Mouse (Mus musculus): Measurements from ENCODE around the gene C1galt1.

DNA sequence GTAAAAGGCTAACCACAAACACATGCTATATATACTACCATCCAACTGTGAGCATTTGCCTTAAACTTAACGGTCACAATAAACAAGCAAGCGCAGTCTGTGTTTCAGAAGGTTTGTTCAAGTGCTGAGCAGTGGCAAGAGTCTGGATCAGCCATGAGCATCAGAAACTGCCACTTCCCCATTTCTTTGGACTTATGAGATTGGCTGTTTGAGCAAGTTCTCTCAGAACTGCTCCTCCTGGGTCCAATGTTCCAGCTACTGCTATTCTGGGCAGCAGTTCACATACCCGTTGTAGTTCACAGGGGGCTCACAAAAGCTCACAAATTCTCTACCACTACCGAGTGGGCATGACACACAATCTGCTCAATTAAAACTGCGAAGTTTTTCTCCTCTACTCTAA is 28.4 kb upstream of the C1galt1 start:
- TF ChIP-seq CTCF (IDR thresholded peaks at IDR 0.05; ENCODE audit: control insufficient read depth, insufficient read depth, insufficient replicate concordance, low read depth, low read length) = no peak
- no peak for TF ChIP-seq POLR2A (IDR thresholded peaks at IDR 0.05; ENCODE audit: control insufficient read depth, low read depth, low read length)

All from testis, adult 2 months (tissue).